Mouse (Mus musculus) CH12.LX (cell line): Measurements from ENCODE around the gene Rpl10a. TPM values are rescaled to one million over a fixed set of nuclear protein-coding genes. Genes with fewer than 3 reads are reported as not detected.
A peak's percentile ranks its signal among the peaks of the same experiment; 100 is the strongest.

Experiments used
- DNase-seq: peaks from one replicate; pipeline ENCODE4 v3.0.0-alpha.2; 2013; ENCODE audit errors: extremely low read depth
- H3K27ac ChIP-seq: 2 replicates; pipeline ENCODE4 v1.5.1; 2012; ENCODE audit warnings: low read depth, mild to moderate bottlenecking, control low read depth, moderate library complexity; ENCODE audit not compliant: insufficient read depth
- H3K27me3 ChIP-seq: replicated peaks from 2 replicates; pipeline ENCODE3; 2012; ENCODE audit warnings: inconsistent platforms
- H3K36me3 ChIP-seq, 2 experiments: replicated peaks in 1 of 2; 2 replicates each; pipeline versions ENCODE3 to v1.6.1; 2012; ENCODE audit warnings: inconsistent platforms in 1 of 2, low read length in 1 of 2, mild to moderate bottlenecking in 1 of 2, mixed read lengths in 1 of 2, moderate library complexity in 1 of 2; ENCODE audit not compliant: control insufficient read depth in 1 of 2, insufficient read depth in 1 of 2
- H3K4me1 ChIP-seq, 2 experiments: 2 replicates each; pipeline ENCODE4 v1.6.1; 2012; ENCODE audit warnings: inconsistent platforms in 1 of 2, moderate library complexity in 1 of 2; ENCODE audit not compliant: insufficient read depth in 2 of 2, control insufficient read depth in 1 of 2
- H3K4me2 ChIP-seq: 2 replicates; pipeline ENCODE4 v1.6.1; 2012; ENCODE audit warnings: low read depth, mild to moderate bottlenecking, control low read depth; ENCODE audit not compliant: poor library complexity, insufficient read depth, severe bottlenecking
- H3K4me3 ChIP-seq, 3 experiments: fragments of 150-350 bp in 1 of 3; sonication (generic) in 1 of 3; replicated peaks in 1 of 3; 2 replicates each; pipeline versions ENCODE3 to v1.5.1; 2011 to 2012; ENCODE audit warnings: low read depth in 2 of 3, low read length in 2 of 3, mild to moderate bottlenecking in 2 of 3, moderate library complexity in 2 of 3, control low read depth in 1 of 3, improper control_type of control experiment in 1 of 3, inconsistent platforms in 1 of 3, mixed read lengths in 1 of 3; ENCODE audit not compliant: poor library complexity in 1 of 3
- H3K79me2 ChIP-seq: replicated peaks from 2 replicates; pipeline ENCODE4 v1.6.1; 2012; ENCODE audit warnings: mild to moderate bottlenecking, moderate library complexity; ENCODE audit not compliant: control insufficient read depth, poor library complexity, insufficient read depth, severe bottlenecking; ENCODE audit errors: extremely low read depth
- H3K9ac ChIP-seq: 2 replicates; pipeline ENCODE4 v1.6.1; 2012; ENCODE audit warnings: low read depth, mild to moderate bottlenecking, control low read depth, moderate library complexity; ENCODE audit not compliant: insufficient read depth
- H3K9me3 ChIP-seq: replicated peaks from 2 replicates; pipeline ENCODE3; 2012; ENCODE audit warnings: low read length, inconsistent platforms, mixed read lengths
- BHLHE40 ChIP-seq: IDR thresholded peaks from 2 replicates; pipeline ENCODE4 v1.6.1; 2011; ENCODE audit warnings: mild to moderate bottlenecking, low read depth, low read length, improper control_type of control experiment
- CHD1 ChIP-seq: IDR thresholded peaks from 2 replicates; pipeline ENCODE4 v1.6.1; 2012; ENCODE audit warnings: low read depth, low read length, improper control_type of control experiment, inconsistent platforms
- CHD2 ChIP-seq: IDR thresholded peaks from 2 replicates; pipeline ENCODE4 v1.6.1; 2011; ENCODE audit warnings: low read length, improper control_type of control experiment
- CTCF ChIP-seq, 2 experiments: IDR thresholded peaks in 1 of 2; conservative IDR thresholded peaks in 1 of 2; 2 replicates each; pipeline ENCODE4 v1.5.1; 2011 to 2012; ENCODE audit warnings: low read depth in 2 of 2, low read length in 2 of 2, improper control_type of control experiment in 1 of 2, inconsistent platforms in 1 of 2, mild to moderate bottlenecking in 1 of 2, moderate library complexity in 1 of 2
- E2F4 ChIP-seq: IDR thresholded peaks from 2 replicates; pipeline ENCODE4 v1.6.1; 2011; ENCODE audit warnings: low read depth, low read length, improper control_type of control experiment; ENCODE audit not compliant: insufficient replicate concordance
- ELF1 ChIP-seq: IDR thresholded peaks from 2 replicates; pipeline ENCODE4 v1.6.1; 2014; ENCODE audit warnings: low read depth, mild to moderate bottlenecking, inconsistent platforms, low read length, improper control_type of control experiment
- EP300 ChIP-seq: IDR thresholded peaks from 2 replicates; pipeline ENCODE4 v1.6.1; 2011; ENCODE audit warnings: low read length, improper control_type of control experiment
- ETS1 ChIP-seq: conservative IDR thresholded peaks from 2 replicates; pipeline ENCODE4 v1.6.1; 2012; ENCODE audit warnings: low read depth, mild to moderate bottlenecking, inconsistent platforms, low read length, improper control_type of control experiment, moderate library complexity
- GABPA ChIP-seq: IDR thresholded peaks from 2 replicates; pipeline ENCODE4 v1.6.1; 2012; ENCODE audit warnings: low read depth, low read length, improper control_type of control experiment, inconsistent platforms; ENCODE audit not compliant: insufficient replicate concordance
- HCFC1 ChIP-seq: IDR thresholded peaks from 2 replicates; pipeline ENCODE4 v1.6.1; 2012; ENCODE audit warnings: low read depth, mild to moderate bottlenecking, inconsistent platforms, low read length, improper control_type of control experiment
- IRF4 ChIP-seq: IDR thresholded peaks from 2 replicates; pipeline ENCODE4 v1.6.1; 2014; ENCODE audit warnings: low read depth, mild to moderate bottlenecking, inconsistent platforms, low read length, improper control_type of control experiment
- JUN ChIP-seq: IDR thresholded peaks from 2 replicates; pipeline ENCODE4 v1.6.1; 2011; ENCODE audit warnings: low read depth, mild to moderate bottlenecking, low read length, improper control_type of control experiment, moderate library complexity; ENCODE audit not compliant: insufficient read depth
- JUND ChIP-seq: conservative IDR thresholded peaks from 2 replicates; pipeline ENCODE4 v1.6.1; 2011; ENCODE audit warnings: low read depth, low read length, improper control_type of control experiment
- KAT2A ChIP-seq: IDR thresholded peaks from 2 replicates; pipeline ENCODE4 v1.6.1; 2012; ENCODE audit warnings: low read length, improper control_type of control experiment, inconsistent platforms; ENCODE audit not compliant: insufficient replicate concordance
- MAFK ChIP-seq: IDR thresholded peaks from 2 replicates; pipeline ENCODE4 v1.6.1; 2011; ENCODE audit warnings: low read length, improper control_type of control experiment; ENCODE audit not compliant: insufficient replicate concordance
- MAX ChIP-seq: IDR thresholded peaks from 2 replicates; pipeline ENCODE4 v1.6.1; 2011; ENCODE audit warnings: low read length, improper control_type of control experiment
- MAZ ChIP-seq: IDR thresholded peaks from 2 replicates; pipeline ENCODE4 v1.6.1; 2012; ENCODE audit warnings: low read depth, mild to moderate bottlenecking, inconsistent platforms, low read length, improper control_type of control experiment, moderate library complexity
- MEF2A ChIP-seq: IDR thresholded peaks from 2 replicates; pipeline ENCODE4 v1.6.1; 2014; ENCODE audit warnings: low read depth, mild to moderate bottlenecking, inconsistent platforms, low read length, improper control_type of control experiment, borderline replicate concordance
- MXI1 ChIP-seq: IDR thresholded peaks from 2 replicates; pipeline ENCODE4 v1.6.1; 2011; ENCODE audit warnings: mild to moderate bottlenecking, low read depth, low read length, improper control_type of control experiment
- MYC ChIP-seq: IDR thresholded peaks from 2 replicates; pipeline ENCODE4 v1.6.1; 2011; ENCODE audit warnings: low read depth, mild to moderate bottlenecking, improper control_type of control experiment, low read length
- NELFE ChIP-seq: IDR thresholded peaks from 2 replicates; pipeline ENCODE4 v1.6.1; 2011; ENCODE audit warnings: low read depth, low read length, improper control_type of control experiment
- NRF1 ChIP-seq: IDR thresholded peaks from 2 replicates; pipeline ENCODE4 v1.6.1; 2014; ENCODE audit warnings: low read depth, mild to moderate bottlenecking, inconsistent platforms, low read length, improper control_type of control experiment, moderate library complexity
- PAX5 ChIP-seq: IDR thresholded peaks from 2 replicates; pipeline ENCODE4 v1.6.1; 2012; ENCODE audit warnings: low read length, inconsistent platforms, mixed read lengths
- POLR2A ChIP-seq: IDR thresholded peaks from 2 replicates; pipeline ENCODE4 v1.6.1; 2011; ENCODE audit warnings: low read depth, mild to moderate bottlenecking, improper control_type of control experiment, low read length
- POLR2AphosphoS2 ChIP-seq: IDR thresholded peaks from 2 replicates; pipeline ENCODE4 v1.6.1; 2011; ENCODE audit warnings: low read depth, low read length, improper control_type of control experiment
- RAD21 ChIP-seq: IDR thresholded peaks from 2 replicates; pipeline ENCODE4 v1.6.1; 2011; ENCODE audit warnings: low read depth, mild to moderate bottlenecking, low read length, improper control_type of control experiment, moderate library complexity
- RCOR1 ChIP-seq: conservative IDR thresholded peaks from 2 replicates; pipeline ENCODE4 v1.6.1; 2012; ENCODE audit warnings: low read depth, mild to moderate bottlenecking, inconsistent platforms, low read length, improper control_type of control experiment
- SIN3A ChIP-seq: IDR thresholded peaks from 2 replicates; pipeline ENCODE4 v1.6.1; 2012; ENCODE audit warnings: low read length, improper control_type of control experiment, inconsistent platforms
- SMC3 ChIP-seq: IDR thresholded peaks from 2 replicates; pipeline ENCODE4 v1.6.1; 2011; ENCODE audit warnings: low read depth, low read length, improper control_type of control experiment
- TBP ChIP-seq: conservative IDR thresholded peaks from 2 replicates; pipeline ENCODE4 v1.6.1; 2011; ENCODE audit warnings: low read depth, low read length, improper control_type of control experiment
- TCF12 ChIP-seq: IDR thresholded peaks from 2 replicates; pipeline ENCODE4 v1.6.1; 2014; ENCODE audit warnings: low read depth, mild to moderate bottlenecking, inconsistent platforms, low read length, improper control_type of control experiment
- UBTF ChIP-seq: IDR thresholded peaks from 2 replicates; pipeline ENCODE4 v1.6.1; 2012; ENCODE audit warnings: low read depth, mild to moderate bottlenecking, inconsistent platforms, low read length, improper control_type of control experiment, moderate library complexity
- USF2 ChIP-seq: conservative IDR thresholded peaks from 2 replicates; pipeline ENCODE4 v1.6.1; 2011; ENCODE audit warnings: low read depth, low read length, improper control_type of control experiment
- ZC3H11A ChIP-seq: IDR thresholded peaks from 2 replicates; pipeline ENCODE4 v1.6.1; 2012; ENCODE audit warnings: low read depth, mild to moderate bottlenecking, inconsistent platforms, low read length, improper control_type of control experiment
- ZKSCAN1 ChIP-seq: IDR thresholded peaks from 2 replicates; pipeline ENCODE4 v1.6.1; 2012; ENCODE audit warnings: low read depth, inconsistent platforms, low read length, improper control_type of control experiment, borderline replicate concordance
- ZMIZ1 ChIP-seq: IDR thresholded peaks from 2 replicates; pipeline ENCODE4 v1.6.1; 2012; ENCODE audit warnings: low read depth, mild to moderate bottlenecking, inconsistent platforms, low read length, improper control_type of control experiment
- ZNF384 ChIP-seq: IDR thresholded peaks from 2 replicates; pipeline ENCODE4 v1.6.1; 2012; ENCODE audit warnings: low read depth, low read length, improper control_type of control experiment, inconsistent platforms
- dilution Hi-C: fragments of 300-500 bp; cut with MboI; formaldehyde crosslinking; loops from 2 replicates; pipeline ENCODE4 v1.14.3; 2020; ENCODE audit warnings: low sequenced_read_pairs; ENCODE audit not compliant: extremely low pct_unique_long_range_greater_than_20kb, extremely low pct_ligation_motif_present
- in situ Hi-C: fragments of 300-500 bp; cut with MboI; formaldehyde crosslinking; loops from 3 replicates; pipeline ENCODE4 v1.14.3; 2019; ENCODE audit warnings: low sequenced_read_pairs, low pct_ligation_motif_present, low pct_unique_long_range_greater_than_20kb, mixed read lengths
- polyA plus RNA-seq: library from polyadenylated mRNA; unstranded; fragments of >175 nt; gene quantifications from 2 replicates; pipeline ENCODE4 v1.2.1, GENCODE M21; 2012; ENCODE audit warnings: low read depth; ENCODE audit not compliant: insufficient read length
- total RNA-seq, 2 experiments: library from RNA; depleted of rRNA; stranded (reverse); fragments of 300-350 nt in 1 of 2; fragments of >200 nt in 1 of 2; gene quantifications; 2 replicates each; pipeline ENCODE4 v1.2.3; 2012 to 2014

The Rpl10a gene
- total and polyA plus RNA-seq, 3 experiments: 1,605 to 4,144 (median 3,467) TPM

- peak overlapping the region; percentile 86 for H3K4me2 ChIP-seq
- H3K36me3 ChIP-seq: no peaks in the 10 kb centered on the region
- no peaks in the 10 kb centered on the region for H3K27me3 ChIP-seq
- H3K79me2 ChIP-seq: no peaks in the 10 kb centered on the region
- peak; percentile 94 for DNase-seq
- H3K4me1 ChIP-seq: peaks cover 2 to 31% of the 10 kb centered on the region in 2 experiments; a peak in 3 of 4 replicates
- H3K27ac ChIP-seq: peak overlapping the region; percentile 70
- H3K9me3 ChIP-seq: peaks cover 6% of the 10 kb centered on the region
- in situ Hi-C loops: loop anchor here (5.0 to 25.0 kb wide), 2 partner anchors 76 to 221 kb away; partner anchors contain the start of genes Ppard and Tcp11
- H3K4me3 ChIP-seq: no peak overlapping the region
- dilution Hi-C loops: no loop called here
- peak overlapping the region; percentile 53; the same call in 1 of the 2 replicates for H3K9ac ChIP-seq
- no peak for TF ChIP-seq TBP
- peak; percentile 38; the same call in 1 of the 2 replicates for TF ChIP-seq MXI1
- 0 out of 2 replicates have a peak, but pooled peaks have one; percentile 14 for TF ChIP-seq NRF1
- peak; percentile 57; the same call in 1 of the 2 replicates for TF ChIP-seq SIN3A
- TF ChIP-seq NELFE: peak; percentile 55; the same call in 1 of the 2 replicates
- TF ChIP-seq TCF12: peak; percentile 72; the same call in 1 of the 2 replicates
- TF ChIP-seq PAX5: no peak
- TF ChIP-seq JUND: no peak
- TF ChIP-seq CTCF (conservative IDR thresholded peaks at IDR 0.05 in 1 of 2, IDR thresholded peaks at IDR 0.05 in 1 of 2; ENCODE audit: low read depth in 2 of 2, low read length in 2 of 2): peak; percentile 87 to 94
- TF ChIP-seq EP300: peak; percentile 54; the same call in 1 of the 2 replicates
- TF ChIP-seq CHD2: 0 out of 2 replicates have a peak, but pooled peaks have one; percentile 9
- TF ChIP-seq SMC3: peak; percentile 95
- no peak for TF ChIP-seq HCFC1
- no peak for TF ChIP-seq ELF1
- TF ChIP-seq MAX: peak; percentile 46; the same call in 1 of the 2 replicates
- no peak for TF ChIP-seq ZKSCAN1
- TF ChIP-seq ZNF384: no peak
- TF ChIP-seq UBTF: no peak
- no peak for TF ChIP-seq JUN
- TF ChIP-seq ZC3H11A: peak; percentile 80
- TF ChIP-seq BHLHE40: 0 out of 2 replicates have a peak, but pooled peaks have one; percentile 27
- TF ChIP-seq MEF2A: no peak
- TF ChIP-seq MYC: peak; percentile 65; the same call in 1 of the 2 replicates
- peak; percentile 69 for TF ChIP-seq ETS1
- no peak for TF ChIP-seq USF2
- no peak for TF ChIP-seq E2F4
- TF ChIP-seq RAD21: peak; percentile 99
- no peak for TF ChIP-seq MAFK
- TF ChIP-seq ZMIZ1: no peak
- TF ChIP-seq POLR2AphosphoS2: no peak
- 0 out of 2 replicates have a peak, but pooled peaks have one; percentile 12 for TF ChIP-seq KAT2A
- TF ChIP-seq POLR2A: no peak
- 0 out of 2 replicates have a peak, but pooled peaks have one; percentile 37 for TF ChIP-seq RCOR1
- TF ChIP-seq CHD1: no peak
- no peak for TF ChIP-seq GABPA
- peak; percentile 48 for TF ChIP-seq IRF4
- peak; percentile 57; the same call in 1 of the 2 replicates for TF ChIP-seq MAZ
These were observed 19.7 kb upstream of the Rpl10a start for GRCm38 (mm10) chr17:28308297-28309195.
